ENCODE assay signal across 10 mouse cellular contexts in genomic region chr11:107213745-107214144, GRCm38 (mm10). TPM values are rescaled to one million over a fixed set of nuclear protein-coding genes. Genes with fewer than 3 reads are reported as not detected.
DNase-seq lines count a peak whose midpoint lies in the region; ATAC-seq and TF ChIP-seq lines count a peak whose summit lies in the region.
"Had no signal": no experiment of that assay in that cellular context is flagged by ENCODE, and none has a peak within 500 bp of the region (broad histone marks: within the 10 kb centered on the region; RNA-seq: fewer than 3 reads in every experiment).

No protein-coding gene starts in this region.

- DNase-seq in hindbrain, embryonic 14.5 days (ENCODE audit: low spot score): peak; percentile 76
- DNase-seq in 3T3-L1 (ENCODE audit: low read depth, low spot score): peak; percentile 75
- DNase-seq in MEL (ENCODE audit: low read depth, low spot score): peak; percentile 87
- peak; percentile 27 for DNase-seq in embryo, embryonic 9.5 days (ENCODE audit: extremely low spot score)
- no peak for DNase-seq in spleen, postnatal 4 days (ENCODE audit: low spot score in 2 of 2)
- no peak for DNase-seq in adrenal gland, adult 18-20 months (ENCODE audit: low spot score in 2 of 2)

- H3K36me3 ChIP-seq in hindbrain, embryonic 14.5 days (replicated peaks; ENCODE audit: control insufficient read depth, insufficient read depth): peaks cover 7% of the 10 kb centered on the region
- H3K36me3 ChIP-seq in hindbrain, embryonic 16.5 days (ENCODE audit: control insufficient read depth, insufficient read depth, low read length): no peaks in the 10 kb centered on the region
- H3K36me3 ChIP-seq in MEL (ENCODE audit: control insufficient read depth in 1 of 2, insufficient read depth in 2 of 2, low read length in 2 of 2): peaks cover 0 to 2% of the 10 kb centered on the region in 2 experiments; a peak in 1 of 4 replicates

- no peak for ATAC-seq in hindbrain, embryonic 14.5 days (ENCODE audit: low FRiP score)
- ATAC-seq in hindbrain, embryonic 16.5 days: no peak
- no peak; the same call in 1 of the 2 replicates for ATAC-seq in granulocyte monocyte progenitor cell, adult 5-6 weeks (replicated peaks; ENCODE audit: poor library complexity, severe bottlenecking)

- no peak for TF ChIP-seq EP300 in MEL (IDR thresholded peaks at IDR 0.05; ENCODE audit: low read depth in 1 of 2, low read length in 2 of 2)

- WGBS in hindbrain, embryonic 14.5 days: 75% methylated on average over 5 of the region's 5 CpGs
- 82% methylated on average over 5 of the region's 5 CpGs for WGBS in hindbrain, embryonic 16.5 days

- no peak overlapping the region for H3K9ac ChIP-seq in hindbrain, embryonic 14.5 days
- no peak overlapping the region for H3K9ac ChIP-seq in hindbrain, embryonic 16.5 days (ENCODE audit: low read depth, low read length)
- H3K9ac ChIP-seq in MEL (ENCODE audit: control insufficient read depth, low read depth, low read length, poor library complexity, severe bottlenecking): no peak overlapping the region
- H3K9ac ChIP-seq: heart, embryonic 13.5 days; limb, embryonic 13.5 days had no signal

- H3K27ac ChIP-seq in hindbrain, embryonic 14.5 days: no peak overlapping the region
- H3K27ac ChIP-seq in hindbrain, embryonic 16.5 days (ENCODE audit: low read depth, low read length): no peak overlapping the region
- no peak overlapping the region for H3K27ac ChIP-seq in MEL (ENCODE audit: control insufficient read depth, low read depth, low read length)
- H3K27ac ChIP-seq: heart, embryonic 13.5 days; limb, embryonic 13.5 days had no signal

- no peaks in the 10 kb centered on the region for H3K9me3 ChIP-seq in hindbrain, embryonic 14.5 days (ENCODE audit: control insufficient read depth, low read length)
- H3K9me3 ChIP-seq in hindbrain, embryonic 16.5 days (ENCODE audit: control insufficient read depth, low read length): no peaks in the 10 kb centered on the region
- no peaks in the 10 kb centered on the region for H3K9me3 ChIP-seq in MEL (replicated peaks; ENCODE audit: insufficient read depth, low read length)
- H3K9me3 ChIP-seq: heart, embryonic 13.5 days; limb, embryonic 13.5 days had no signal

- no peak overlapping the region for H3K4me3 ChIP-seq in hindbrain, embryonic 14.5 days (replicated peaks; ENCODE audit: low read length)
- H3K4me3 ChIP-seq in hindbrain, embryonic 16.5 days (ENCODE audit: low read length): no peak overlapping the region
- no peak overlapping the region for H3K4me3 ChIP-seq in MEL (ENCODE audit: control insufficient read depth in 1 of 2, insufficient read depth in 1 of 2, low read depth in 2 of 2, low read length in 2 of 2)
- H3K4me3 ChIP-seq: heart, embryonic 13.5 days; limb, embryonic 13.5 days had no signal

- H3K79me2 ChIP-seq in MEL (ENCODE audit: control insufficient read depth, insufficient read depth, low read length, poor library complexity): no peaks in the 10 kb centered on the region

- TF ChIP-seq POLR2A in MEL (IDR thresholded peaks at IDR 0.05; ENCODE audit: control insufficient read depth in 1 of 2, insufficient read depth in 1 of 2, low read depth in 1 of 2, low read length in 2 of 2, poor library complexity in 1 of 2): no peak

- no peaks in the 10 kb centered on the region for H3K4me1 ChIP-seq in hindbrain, embryonic 14.5 days (replicated peaks; ENCODE audit: control insufficient read depth, insufficient read depth, low read length)
- H3K4me1 ChIP-seq in hindbrain, embryonic 16.5 days (ENCODE audit: control insufficient read depth, insufficient read depth, low read depth, low read length): no peaks in the 10 kb centered on the region
- no peaks in the 10 kb centered on the region for H3K4me1 ChIP-seq in MEL (ENCODE audit: control insufficient read depth in 1 of 2, insufficient read depth in 2 of 2, low read length in 2 of 2)
- H3K4me1 ChIP-seq: limb, embryonic 13.5 days had no signal

- peak; percentile 91 for TF ChIP-seq RAD21 in MEL (IDR thresholded peaks at IDR 0.05; ENCODE audit: low read depth, low read length)

- H3K27me3 ChIP-seq in hindbrain, embryonic 14.5 days (ENCODE audit: control insufficient read depth, insufficient read depth, low read length): no peaks in the 10 kb centered on the region
- no peaks in the 10 kb centered on the region for H3K27me3 ChIP-seq in hindbrain, embryonic 16.5 days (replicated peaks; ENCODE audit: control insufficient read depth, insufficient read depth, low read length)
- no peaks in the 10 kb centered on the region for H3K27me3 ChIP-seq in MEL (ENCODE audit: control insufficient read depth in 1 of 2, insufficient read depth in 2 of 2, low read length in 2 of 2)
- H3K27me3 ChIP-seq: heart, embryonic 13.5 days; limb, embryonic 13.5 days had no signal

- TF ChIP-seq CTCF in MEL (IDR thresholded peaks at IDR 0.05 in 2 of 3, conservative IDR thresholded peaks at IDR 0.05 in 1 of 3; ENCODE audit: control insufficient read depth in 1 of 3, insufficient read depth in 1 of 3, low read depth in 2 of 3, low read length in 3 of 3, poor library complexity in 1 of 3, severe bottlenecking in 1 of 3): peak; percentile 28 to 82 (median 44); a peak in 5 of 6 replicates

- H3K4me2 ChIP-seq in hindbrain, embryonic 14.5 days (replicated peaks): no peak overlapping the region
- no peak overlapping the region for H3K4me2 ChIP-seq in hindbrain, embryonic 16.5 days (ENCODE audit: low read length)
- H3K4me2 ChIP-seq: heart, embryonic 13.5 days; limb, embryonic 13.5 days had no signal

TF ChIP-seq in MEL, 35 proteins besides CTCF, POLR2A, EP300 and RAD21 (continues in another document):
- TF ChIP-seq MYB (IDR thresholded peaks at IDR 0.05; ENCODE audit: low read depth, low read length) (no peak), SIN3A (IDR thresholded peaks at IDR 0.05; ENCODE audit: low read length) (peak; percentile 83), RCOR1 (IDR thresholded peaks at IDR 0.05; ENCODE audit: low read depth, low read length) (no peak), E2F4 (IDR thresholded peaks at IDR 0.05; ENCODE audit: borderline replicate concordance, low read depth, low read length) (no peak), ELF1 (IDR thresholded peaks at IDR 0.05; ENCODE audit: low read depth, low read length) (no peak), KAT2A (conservative IDR thresholded peaks at IDR 0.05; ENCODE audit: low read depth, low read length) (no peak), NELFE (IDR thresholded peaks at IDR 0.05; ENCODE audit: low read depth, low read length) (no peak), MEF2A (IDR thresholded peaks at IDR 0.05; ENCODE audit: extremely low read depth, insufficient replicate concordance, low read depth, low read length, poor library complexity, severe bottlenecking) (no peak), MAFK (IDR thresholded peaks at IDR 0.05; ENCODE audit: borderline replicate concordance, low read depth, low read length) (no peak), ZKSCAN1 (IDR thresholded peaks at IDR 0.05; ENCODE audit: low read depth, low read length) (peak; percentile 99), ZMIZ1 (IDR thresholded peaks at IDR 0.05; ENCODE audit: low read depth, low read length) (no peak), HCFC1 (IDR thresholded peaks at IDR 0.05; ENCODE audit: low read depth, low read length) (no peak; the same call in 1 of the 2 replicates), ZC3H11A (IDR thresholded peaks at IDR 0.05; ENCODE audit: low read depth, low read length) (peak; percentile 79), MAZ (IDR thresholded peaks at IDR 0.05; ENCODE audit: low read depth, low read length) (no peak), ETS1 (IDR thresholded peaks at IDR 0.05; ENCODE audit: low read depth, low read length) (no peak), TBP (IDR thresholded peaks at IDR 0.05; ENCODE audit: low read depth, low read length) (peak; percentile 52; the same call in 1 of the 2 replicates), TCF12 (IDR thresholded peaks at IDR 0.05; ENCODE audit: low read depth, low read length) (no peak), USF1 (IDR thresholded peaks at IDR 0.05; ENCODE audit: low read depth, low read length) (no peak), BHLHE40 (IDR thresholded peaks at IDR 0.05; ENCODE audit: borderline replicate concordance, low read depth, low read length) (no peak), SMC3 (IDR thresholded peaks at IDR 0.05; ENCODE audit: low read depth, low read length) (peak; percentile 87), MYC (IDR thresholded peaks at IDR 0.05; ENCODE audit: low read depth, low read length) (no peak), TAL1 (IDR thresholded peaks at IDR 0.05; ENCODE audit: low read length) (no peak), GABPA (IDR thresholded peaks at IDR 0.05; ENCODE audit: low read depth, low read length) (no peak), NRF1 (IDR thresholded peaks at IDR 0.05; ENCODE audit: insufficient read depth, low read depth, low read length, poor library complexity, severe bottlenecking) (no peak), UBTF (IDR thresholded peaks at IDR 0.05; ENCODE audit: borderline replicate concordance, insufficient read depth, low read depth, low read length) (no peak), CHD2 (IDR thresholded peaks at IDR 0.05; ENCODE audit: low read length) (no peak), GATA1 (IDR thresholded peaks at IDR 0.05; ENCODE audit: low read depth, low read length) (peak; percentile 50), JUND (IDR thresholded peaks at IDR 0.05; ENCODE audit: low read depth, low read length) (no peak), MAX (IDR thresholded peaks at IDR 0.05; ENCODE audit: low read length) (no peak), USF2 (IDR thresholded peaks at IDR 0.05; ENCODE audit: borderline replicate concordance in 1 of 2, insufficient read depth in 1 of 2, low read depth in 1 of 2, low read length in 2 of 2) (no peak), MXI1 (IDR thresholded peaks at IDR 0.05; ENCODE audit: low read depth, low read length) (0 out of 2 replicates have a peak, but pooled peaks have one; percentile 9), POLR2AphosphoS5 (IDR thresholded peaks at IDR 0.05; ENCODE audit: borderline replicate concordance, low read depth, low read length) (no peak), ZNF384 (IDR thresholded peaks at IDR 0.05; ENCODE audit: low read depth, low read length) (peak; percentile 100), POLR2AphosphoS2 (IDR thresholded peaks at IDR 0.05; ENCODE audit: low read length) (no peak)

RNA-seq across cellular contexts. Expression of gene Nol11, which starts 24.6 kb away (rescaled TPM):
- 44.3 and 49.4 TPM in 2 replicates for polyA plus RNA-seq in hindbrain, embryonic 14.5 days (2014; fragmentation: Nextera tagmentation; extraction: Ambion mirVana)
- polyA plus RNA-seq in hindbrain, embryonic 16.5 days (2015; fragmentation: Nextera tagmentation; extraction: Ambion mirVana): 41.9 and 46.2 TPM in 2 replicates
- 98.9 and 110 TPM in 2 replicates for total RNA-seq in MEL (2012; rRNA removed)
- polyA plus RNA-seq in MEL (2012; ENCODE audit: insufficient read depth in 1 of 2, insufficient read length in 2 of 2, low read depth in 1 of 2, low replicate concordance in 2 of 2, missing spikeins in 1 of 2): 10 to 100 TPM; 58.5 to 93.8 TPM
- total RNA-seq in granulocyte monocyte progenitor cell, adult 5-6 weeks (2014; fragmentation: Nextera tagmentation): 35.7 and 59.5 TPM in 2 replicates
- 50.9 and 53.4 TPM in 2 replicates for total RNA-seq in granulocyte monocyte progenitor cell, adult 5-6 weeks (2017)
- 10 to 100 TPM; 22.0 to 22.3 TPM for total RNA-seq in adrenal gland, adult 18-20 months (2021)

Comparison
In these comparisons a context has a peak if more than half of its experiments do, and no peak if none do; other contexts are left out.
1. DNase-seq: peak in hindbrain, embryonic 14.5 days (single experiment), 3T3-L1 (single experiment), MEL (single experiment) and embryo, embryonic 9.5 days (single experiment); none in spleen, postnatal 4 days (0 of 2) and adrenal gland, adult 18-20 months (0 of 2).